Mouse (Mus musculus) frontal cortex, postnatal 10 days (tissue): ENCODE results near the gene Ahcy.
"Not testable (repeated sequence)": the region's sequence is repeated elsewhere in the genome, so short reads cannot be mapped to it uniquely, and the experiment has no call there.

ENCODE experiments used
- DNase-seq, 2 experiments: peaks; one replicate each; pipeline ENCODE4 v3.0.0; 2022; ENCODE audit warnings: low spot score in 2 of 2, mixed read lengths in 1 of 2

The Ahcy gene

GRCm38 (mm10) chr2:155073978-155074765 is at the start of gene Ahcy:
Ahcy (minus strand) TSS chr2:155074497.
- peak; percentile 77 to 88 for DNase-seq

- DNase-seq = no peak
Observed at GRCm38 (mm10) chr2:155115216-155115830, 41.0 kb upstream of the Ahcy start.

GRCm38 (mm10) chr2:155107276-155107675 is 33.0 kb upstream of the Ahcy start:
- not testable (repeated sequence) for DNase-seq

GRCm38 (mm10) chr2:155103607-155104006 is 29.3 kb upstream of the Ahcy start:
- DNase-seq = no peak

GRCm38 (mm10) chr2:155101761-155102181 is 27.5 kb upstream of the Ahcy start:
- DNase-seq = no peak

- no peak for DNase-seq
Observed at GRCm38 (mm10) chr2:155100796-155101259, 26.5 kb upstream of the Ahcy start.

- DNase-seq = no peak
Observed at GRCm38 (mm10) chr2:155099994-155100795, 25.9 kb upstream of the Ahcy start.

- DNase-seq = no peak
Observed at GRCm38 (mm10) chr2:155099421-155099820, 25.1 kb upstream of the Ahcy start.

- DNase-seq = no peak
Observed at GRCm38 (mm10) chr2:155098720-155099380, 24.6 kb upstream of the Ahcy start.

- no peak for DNase-seq
Observed at GRCm38 (mm10) chr2:155093418-155093817, 19.1 kb upstream of the Ahcy start.

- no peak for DNase-seq
Observed at GRCm38 (mm10) chr2:155091743-155092075, 17.4 kb upstream of the Ahcy start.

GRCm38 (mm10) chr2:155090909-155091742 is 16.8 kb upstream of the Ahcy start:
- no peak for DNase-seq

GRCm38 (mm10) chr2:155088264-155088663 is 14.0 kb upstream of the Ahcy start:
- DNase-seq = no peak

GRCm38 (mm10) chr2:155086328-155086727 is 12.0 kb upstream of the Ahcy start:
- no peak for DNase-seq

- DNase-seq = no peak
Observed at GRCm38 (mm10) chr2:155084546-155084945, 10.2 kb upstream of the Ahcy start.

GRCm38 (mm10) chr2:155082121-155082803 is 8.0 kb upstream of the Ahcy start:
- peak in 1 of 2 experiments; percentile 53 for DNase-seq

- no peak for DNase-seq
Observed at GRCm38 (mm10) chr2:155081056-155081455, 6.8 kb upstream of the Ahcy start.

GRCm38 (mm10) chr2:155080179-155080530 is 5.9 kb upstream of the Ahcy start:
- no peak for DNase-seq

- no peak for DNase-seq
Observed at GRCm38 (mm10) chr2:155079500-155080178, 5.3 kb upstream of the Ahcy start.

- DNase-seq = no peak
Observed at GRCm38 (mm10) chr2:155075649-155076048, 1.4 kb upstream of the Ahcy start.
